Mouse (Mus musculus): ENCODE measurements around the gene Serpinb9b. TPM values are rescaled to one million over a fixed set of nuclear protein-coding genes. Genes with fewer than 3 reads are reported as not detected.

Serpinb9b gene
- total RNA-seq, 2 experiments from 2014 or later, result not detected

DNA sequence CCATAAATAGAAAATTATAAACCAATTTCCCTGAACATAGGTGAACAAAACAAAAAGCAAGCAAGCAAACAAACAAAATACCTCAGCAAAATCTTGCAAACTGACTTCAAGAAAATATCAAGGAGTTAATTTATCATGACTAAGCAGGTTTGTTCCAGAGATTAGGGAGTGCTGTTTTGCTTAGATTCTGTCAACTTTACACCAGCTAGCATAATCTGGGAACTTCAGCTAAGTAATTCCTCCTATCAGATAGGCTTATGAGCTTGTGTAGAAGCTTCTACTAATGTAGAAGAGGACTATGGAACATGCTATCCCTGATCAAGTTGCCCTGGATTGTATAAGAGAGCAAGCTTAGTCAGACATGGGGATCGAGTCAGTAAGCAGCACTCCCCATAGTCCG is 20.0 kb downstream of the Serpinb9b start:
- DNase-seq, result no peak

DNA sequence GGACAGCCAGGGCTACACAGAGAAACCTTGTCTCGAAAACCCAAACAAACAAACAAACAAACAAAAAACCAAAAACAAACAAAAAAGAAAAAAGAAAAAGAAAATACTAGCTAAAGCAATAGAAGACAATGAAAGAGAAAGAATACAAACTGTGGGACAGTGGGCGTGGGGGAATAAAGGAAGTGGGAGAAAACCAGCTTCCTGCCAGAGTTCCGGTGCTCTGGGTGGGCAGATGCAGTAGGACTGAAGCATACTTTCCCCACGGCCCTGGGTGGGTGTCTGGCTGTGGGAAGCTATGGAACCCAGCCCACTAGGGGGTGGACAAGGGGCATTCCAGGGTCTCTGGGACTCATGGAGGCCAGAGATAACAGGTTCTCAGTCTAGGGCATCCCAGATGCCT is 21.0 kb downstream of the Serpinb9b start:
- DNase-seq, result no peak

DNA sequence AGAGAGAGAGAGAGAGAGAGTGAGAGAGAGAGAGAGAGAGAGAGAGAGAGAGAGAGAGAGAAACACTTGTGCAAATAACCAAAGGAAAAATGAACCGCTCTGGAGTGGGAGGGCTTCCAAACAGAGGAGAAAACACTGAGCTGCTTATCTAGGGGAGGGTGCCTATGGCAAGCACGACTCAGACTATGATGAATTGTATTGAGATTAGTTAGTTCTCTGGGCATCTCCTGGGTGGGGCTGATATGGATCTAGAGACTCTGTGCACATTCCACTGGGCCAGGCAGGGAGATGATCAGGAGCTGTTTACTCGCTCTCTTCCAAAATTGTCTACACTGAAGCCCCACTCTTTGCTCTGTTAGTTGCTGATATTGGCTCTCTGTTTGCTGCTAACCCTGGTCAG is 24.5 kb downstream of the Serpinb9b start:
- no peak for DNase-seq

DNA sequence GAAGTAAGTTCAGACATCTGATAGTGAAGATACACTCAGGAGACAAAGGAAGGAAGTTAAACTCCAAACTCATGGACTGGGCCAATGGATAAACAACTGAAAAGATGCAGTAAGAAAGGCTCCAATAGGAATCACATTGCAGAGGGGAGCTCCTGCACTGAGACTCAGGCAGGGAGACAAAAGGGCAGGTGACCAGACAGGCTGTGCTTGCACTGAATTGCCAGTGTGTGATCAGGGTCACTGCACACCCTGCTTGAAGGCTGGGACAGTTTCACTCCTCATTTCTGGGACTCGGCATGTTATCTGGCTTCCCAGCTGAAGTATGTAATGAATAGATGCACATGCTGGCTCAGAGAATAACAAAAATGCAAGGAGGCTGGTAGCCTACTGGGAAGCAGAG is 35.8 kb downstream of the Serpinb9b start:
- no peak for DNase-seq

DNA sequence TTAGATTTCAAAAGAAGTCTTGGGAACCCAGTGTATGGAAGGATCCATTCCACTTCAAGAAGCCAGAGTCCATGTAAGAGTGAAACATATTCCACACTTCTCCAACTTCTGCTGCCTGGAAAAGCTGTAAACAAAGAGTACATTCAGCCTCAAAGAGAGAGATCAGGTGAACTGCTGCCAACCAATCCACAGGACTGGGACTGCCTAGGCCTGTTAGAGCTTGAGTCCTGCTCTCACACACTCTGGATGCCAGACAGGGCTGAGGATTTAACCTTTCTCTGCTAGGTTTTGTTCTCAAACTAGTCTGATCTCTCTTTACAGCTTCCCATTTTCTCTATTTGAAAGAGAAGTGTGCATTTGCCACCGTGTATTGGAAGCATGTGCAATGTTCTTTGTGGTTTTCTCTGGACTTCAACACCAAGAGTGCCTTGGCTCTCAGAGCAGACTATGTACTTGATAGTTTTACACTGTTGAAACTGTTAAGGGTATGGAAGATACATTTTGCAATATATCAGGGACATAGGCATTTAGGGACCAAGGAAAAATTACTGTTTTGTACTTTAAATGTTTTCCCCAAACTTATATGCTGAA is 40.3 kb downstream of the Serpinb9b start:
- no peak for DNase-seq

DNA sequence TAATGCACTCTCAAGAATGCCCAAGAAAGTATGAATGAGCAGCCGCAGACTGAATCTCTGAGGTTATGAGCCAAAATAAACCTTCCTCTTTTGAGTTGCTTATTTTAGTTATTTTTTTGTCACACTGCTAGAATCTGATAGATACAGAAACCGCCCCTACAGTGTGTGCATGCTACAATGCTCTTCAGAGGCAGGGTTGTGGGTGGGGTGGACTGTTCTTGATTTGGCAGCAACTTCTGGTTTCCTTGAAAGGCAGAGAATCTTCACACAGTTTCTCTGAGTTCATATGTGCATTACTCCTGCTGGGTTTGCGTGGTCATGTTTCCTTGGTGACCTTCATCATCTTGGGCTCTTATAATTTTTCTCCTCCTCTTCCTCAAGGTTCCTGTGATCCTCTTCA is 40.9 kb downstream of the Serpinb9b start:
- DNase-seq, result no peak

DNA sequence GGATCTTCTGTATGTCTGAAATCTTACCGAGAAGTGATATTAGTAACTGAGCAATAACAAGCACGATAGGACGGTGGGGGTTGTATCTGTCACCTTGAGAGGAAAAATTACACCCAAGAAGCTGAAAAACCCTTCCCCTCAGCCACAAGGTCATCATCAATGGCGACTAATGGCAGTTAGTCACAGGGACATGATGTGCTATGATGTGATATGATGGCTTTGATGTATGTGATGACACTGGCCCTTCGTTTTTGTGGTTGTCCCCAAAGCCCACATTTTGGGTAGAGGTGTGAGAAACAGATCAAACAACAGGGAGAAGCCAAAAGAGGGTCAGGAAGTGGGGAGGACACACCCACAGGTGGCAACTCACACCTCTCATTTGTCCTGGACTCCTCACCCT is 44.6 kb downstream of the Serpinb9b start:
- DNase-seq, result no peak

DNA sequence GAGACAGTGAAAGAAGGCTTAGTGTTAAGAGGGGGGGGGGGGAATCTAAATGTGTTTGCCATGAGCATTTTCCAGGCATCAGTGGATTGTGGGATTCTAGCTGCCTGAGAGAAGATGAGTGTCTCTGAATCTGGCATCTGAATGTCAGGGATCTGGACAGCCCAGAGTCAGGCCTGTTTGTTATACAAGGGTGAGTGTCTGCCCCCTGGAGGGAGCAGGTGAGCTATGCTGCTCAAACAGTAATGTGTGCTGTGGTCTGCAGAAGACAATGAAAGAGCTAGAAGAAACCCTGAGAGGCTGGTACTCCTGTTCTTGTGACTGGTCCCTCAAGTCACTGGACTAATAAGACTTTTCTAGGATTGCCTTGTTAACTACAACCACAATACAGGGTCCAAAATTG is 46.8 kb downstream of the Serpinb9b start:
- peak; percentile 21 for DNase-seq

DNA sequence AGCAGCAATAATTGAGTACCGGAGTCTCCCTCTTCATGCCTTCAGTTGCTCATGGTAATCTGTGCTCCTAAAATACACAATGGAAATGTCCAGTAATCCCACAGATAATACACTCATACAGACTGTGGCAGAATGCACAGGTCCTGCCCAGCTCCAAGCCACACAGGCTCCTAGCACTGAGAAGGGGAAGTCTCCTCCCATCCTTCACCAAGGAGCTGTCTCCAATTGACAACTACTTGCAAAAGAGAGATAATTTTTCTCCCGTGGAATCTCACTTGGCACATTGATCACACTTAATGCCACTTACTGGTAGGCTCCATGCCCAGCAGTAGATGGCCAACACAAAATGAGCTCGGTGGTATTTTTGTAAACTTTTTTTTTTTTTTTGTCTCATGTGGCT is 49.0 kb downstream of the Serpinb9b start:
- no peak for DNase-seq

DNA sequence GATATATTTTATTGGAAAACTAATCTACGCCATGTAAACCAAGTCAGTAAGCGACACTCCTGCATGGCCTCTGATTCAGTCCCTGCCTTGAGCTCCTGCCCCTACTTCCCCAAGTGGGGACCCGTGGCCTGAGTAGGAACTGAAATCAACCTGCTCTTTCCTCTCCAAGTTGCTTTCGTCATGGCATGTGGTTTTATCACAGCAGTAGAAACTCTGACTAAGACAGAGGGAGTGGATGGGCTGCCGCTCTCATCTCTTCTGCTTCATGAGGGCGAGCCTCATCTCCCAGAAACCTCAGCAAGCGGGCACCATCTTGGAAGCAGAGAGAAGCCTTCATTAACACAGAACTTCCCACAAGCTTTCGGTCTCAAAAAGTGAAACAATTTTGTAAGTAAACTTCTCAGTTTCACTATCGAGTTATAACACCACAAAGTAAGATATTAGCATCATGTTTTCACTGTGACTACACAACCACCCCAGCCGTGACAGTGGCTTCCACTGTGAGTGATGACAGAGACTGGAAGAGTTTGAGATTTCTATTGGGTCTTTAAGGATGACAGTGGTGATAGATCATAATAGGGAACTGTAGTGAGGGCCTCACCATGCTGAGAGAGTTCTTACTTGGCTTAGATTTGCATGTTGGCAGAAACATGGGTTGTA is 49.9 kb downstream of the Serpinb9b start:
- no peak for DNase-seq

DNA sequence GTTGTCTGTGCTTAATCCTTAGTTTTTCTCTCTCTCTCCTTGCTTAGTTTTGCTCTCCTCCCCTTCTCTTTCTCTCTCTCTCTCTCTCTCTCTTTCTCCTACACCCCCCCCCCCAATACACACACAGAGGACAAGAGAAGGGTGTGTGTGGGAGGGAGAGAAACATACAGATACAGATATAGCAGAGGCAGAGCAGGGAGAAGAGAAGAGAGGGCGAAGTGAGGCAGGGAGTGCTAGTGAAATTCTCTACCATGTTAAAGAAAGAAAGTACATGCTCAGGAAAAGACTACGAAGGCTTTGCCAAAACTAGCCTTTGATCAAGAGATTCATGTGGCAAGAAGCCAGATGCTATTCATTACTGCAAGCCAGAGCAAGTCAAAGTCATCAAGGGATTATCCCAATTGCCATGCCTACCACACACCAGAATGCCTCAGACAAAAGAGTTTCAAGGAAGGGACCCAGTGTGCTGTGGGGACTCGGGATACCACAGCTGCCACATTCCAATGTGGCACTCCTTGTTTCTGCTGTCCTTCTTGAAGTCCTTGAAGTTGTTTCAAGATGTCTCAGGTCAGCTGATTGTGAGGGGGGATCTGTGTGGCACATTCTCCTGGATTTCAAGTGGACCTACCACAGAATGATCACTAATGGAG is 51.0 kb downstream of the Serpinb9b start, which contains the start of gene Serpinb1b:
Gene Serpinb1b, plus strand, starts transcription at position 520 of the 650 bp plus-strand sequence.
- no peak for DNase-seq

DNA sequence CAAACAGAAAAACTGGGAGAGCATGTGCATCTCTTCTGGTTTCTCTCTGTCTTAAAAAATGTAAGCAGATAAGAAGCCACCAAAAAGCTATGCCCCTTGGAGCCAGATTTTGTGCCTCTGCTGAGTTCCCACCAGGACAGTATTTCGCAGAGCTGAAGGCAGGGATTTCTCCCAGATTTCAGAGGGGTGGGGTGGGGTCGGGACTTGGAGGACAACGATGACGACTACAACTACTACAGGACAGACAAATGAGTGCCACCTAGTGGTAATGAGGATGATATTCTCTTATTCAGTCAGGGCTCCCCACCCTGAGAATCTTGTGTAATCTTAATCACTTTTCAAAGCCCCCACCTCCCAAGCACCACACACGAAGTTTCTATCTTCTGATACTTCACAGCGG is 52.2 kb downstream of the Serpinb9b start:
- no peak for DNase-seq

DNA sequence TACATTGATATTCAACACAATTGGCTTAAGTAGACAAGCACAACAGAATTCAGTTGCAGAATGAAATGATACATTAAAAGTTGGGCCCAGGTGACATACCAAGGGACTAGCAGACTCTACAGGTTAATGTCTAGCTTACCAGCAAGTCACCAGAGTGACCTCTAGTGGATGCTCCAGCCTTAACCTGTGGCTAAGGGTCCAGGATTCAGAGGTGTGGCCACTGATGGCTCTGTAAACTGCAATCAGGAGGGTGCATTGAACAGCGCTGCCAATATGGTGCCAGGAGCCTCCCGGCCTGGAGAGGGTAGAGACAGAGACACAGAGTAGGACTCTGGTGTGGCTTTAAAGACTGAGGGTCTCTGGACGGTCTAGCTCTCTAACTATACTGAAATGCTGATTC is 53.1 kb downstream of the Serpinb9b start:
- DNase-seq, result no peak

DNA sequence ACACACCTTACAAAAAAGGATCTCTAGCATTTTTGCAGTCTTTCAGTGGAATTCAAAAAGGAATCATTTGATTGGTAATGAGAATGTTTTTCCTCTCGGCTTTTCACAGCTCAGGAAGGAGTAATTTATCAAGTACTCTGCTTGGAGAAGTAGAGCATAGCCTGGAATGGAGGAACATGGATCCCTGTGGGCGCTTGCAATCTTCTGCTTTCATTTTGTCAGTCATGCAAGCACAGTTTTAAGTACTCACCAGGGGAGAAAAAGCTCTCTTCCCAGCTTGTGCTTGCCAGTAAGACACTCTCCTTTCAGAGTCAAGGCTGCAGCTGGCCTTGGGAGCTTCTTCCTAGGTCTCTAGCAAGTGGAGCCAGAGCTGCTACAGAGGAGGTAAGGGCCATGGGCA is 56.6 kb downstream of the Serpinb9b start:
- DNase-seq, result no peak

DNA sequence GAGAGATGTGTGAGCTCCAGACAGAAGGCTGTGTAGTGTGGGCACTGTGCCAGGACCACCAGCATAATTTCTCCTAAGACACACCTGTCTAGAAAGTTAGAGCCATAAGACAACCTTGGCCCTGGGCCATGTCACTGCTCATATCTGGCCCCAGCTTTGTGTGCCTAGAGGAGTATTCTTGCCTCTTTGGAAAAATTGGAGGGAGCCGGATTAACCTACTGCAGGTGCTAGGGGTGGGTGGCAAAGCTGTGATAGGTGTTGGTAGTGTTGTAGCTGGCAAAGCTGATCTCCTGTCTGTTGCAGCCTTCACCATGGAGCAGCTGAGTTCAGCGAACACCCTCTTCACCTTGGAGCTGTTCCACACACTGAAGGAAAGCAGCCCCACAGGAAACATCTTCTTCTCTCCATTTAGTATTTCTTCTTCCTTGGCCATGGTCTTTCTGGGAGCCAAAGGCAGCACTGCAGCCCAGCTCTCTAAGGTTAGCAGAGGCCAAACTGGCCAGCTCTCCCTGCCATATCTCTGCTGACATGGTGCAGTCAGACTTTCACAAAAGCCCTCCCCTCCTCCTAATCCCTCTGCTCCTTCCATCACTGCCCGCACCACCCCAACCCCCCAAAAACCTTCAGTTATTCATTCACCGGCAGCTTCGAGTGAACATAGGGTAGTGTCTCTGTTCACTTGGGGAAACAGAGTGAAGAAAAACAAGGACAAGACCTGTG is 57.9 kb downstream of the Serpinb9b start:
- DNase-seq, result no peak

DNA sequence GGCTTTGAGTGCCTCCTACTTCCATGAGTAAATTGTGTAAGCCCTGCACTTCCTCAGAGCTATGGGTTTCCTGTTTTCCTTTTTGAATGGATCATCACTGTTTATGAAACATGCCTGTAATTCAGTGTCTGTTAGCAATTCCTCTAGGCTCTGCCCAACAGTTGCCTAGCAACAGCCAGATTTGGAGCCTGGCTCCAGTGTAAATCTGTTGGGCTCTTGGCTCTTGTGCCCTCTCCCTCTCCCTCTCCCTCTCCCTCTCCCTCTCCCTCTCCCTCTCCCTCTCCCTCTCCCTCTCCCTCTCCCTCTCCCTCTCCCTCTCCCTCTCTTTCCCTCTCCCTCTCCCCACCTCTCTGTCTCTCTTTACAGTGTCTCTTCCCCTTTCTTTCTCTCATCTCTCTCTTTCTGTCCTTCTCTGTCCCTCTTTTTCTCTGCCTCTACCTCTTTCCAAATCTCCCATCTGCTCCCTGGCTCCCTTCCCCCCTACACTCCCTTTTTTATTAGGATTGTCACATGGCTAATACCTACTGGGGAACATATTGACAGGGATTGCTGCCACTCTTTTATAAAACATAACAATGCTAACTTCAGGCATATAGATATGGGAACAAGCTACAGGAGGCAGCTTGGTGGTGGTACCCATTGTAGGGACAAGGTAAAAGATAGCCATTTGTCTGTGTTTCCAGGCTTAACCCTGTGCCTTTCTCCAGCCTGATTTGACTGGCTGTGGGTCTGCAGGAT is 58.6 kb downstream of the Serpinb9b start:
- DNase-seq, result no peak

DNA sequence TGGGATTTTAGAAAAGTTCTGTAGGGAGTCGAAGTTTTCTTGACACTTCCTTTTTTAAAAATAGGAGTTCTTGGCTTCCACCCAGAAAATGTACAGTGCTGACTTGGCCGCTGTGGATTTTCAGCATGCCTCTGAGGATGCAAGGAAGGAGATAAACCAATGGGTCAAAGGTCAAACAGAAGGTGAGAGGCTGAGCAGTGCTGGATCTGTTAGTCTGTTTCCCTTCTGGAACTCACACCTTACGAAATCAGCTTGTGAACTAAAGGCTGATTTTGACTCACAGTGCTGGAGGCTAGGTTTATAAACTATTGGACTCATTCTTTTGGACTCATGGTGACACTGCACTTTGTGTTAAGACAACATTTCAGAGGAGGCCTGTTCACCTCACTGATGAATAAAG is 62.4 kb downstream of the Serpinb9b start:
- no peak for DNase-seq

DNA sequence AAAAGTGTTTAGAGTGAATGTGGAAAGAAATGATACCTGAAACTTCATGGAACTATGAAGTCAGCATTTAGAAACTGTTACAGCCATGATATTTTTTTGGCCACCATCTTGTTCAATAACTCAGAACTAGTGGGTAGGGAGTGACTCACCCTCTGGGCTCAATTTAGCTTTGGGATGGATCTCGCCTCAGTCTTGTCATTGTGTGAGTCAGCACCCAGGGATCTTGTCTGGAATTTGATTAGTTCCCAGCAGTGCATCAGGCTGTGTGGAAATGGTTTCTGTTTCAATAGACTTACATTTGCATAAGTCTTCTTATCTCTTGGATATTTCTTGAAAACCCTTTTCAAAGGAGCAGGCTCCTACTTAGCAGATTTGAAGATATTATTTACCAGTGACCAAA is 63.3 kb downstream of the Serpinb9b start:
- no peak for DNase-seq

DNA sequence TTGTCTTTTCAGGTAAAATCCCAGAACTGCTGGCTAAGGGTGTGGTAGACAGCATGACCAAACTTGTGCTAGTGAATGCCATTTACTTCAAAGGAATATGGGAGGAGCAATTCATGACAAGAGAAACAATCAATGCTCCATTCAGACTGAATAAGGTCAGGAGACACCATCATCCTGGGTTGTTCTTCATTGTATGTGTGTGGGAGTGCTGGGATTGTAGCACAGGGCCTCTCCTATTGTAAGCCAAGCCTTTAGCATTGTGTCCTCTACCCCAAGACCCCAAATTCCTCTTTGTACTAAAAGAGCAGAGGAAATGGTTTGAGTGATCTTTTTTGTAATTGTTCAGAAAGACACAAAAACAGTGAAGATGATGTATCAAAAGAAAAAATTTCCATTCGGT is 64.1 kb downstream of the Serpinb9b start:
- no peak for DNase-seq

Measured in gastrocnemius, postnatal 10 days (tissue).